Mouse (Mus musculus) gastrocnemius, postnatal 10 days (tissue): ENCODE results near the gene Katna1. TPM values are rescaled to one million over a fixed set of nuclear protein-coding genes. Genes with fewer than 3 reads are reported as not detected.
A peak's percentile ranks its signal among the peaks of the same experiment; 100 is the strongest.

Source experiments
- DNase-seq: peaks from one replicate; pipeline ENCODE4 v3.0.0; 2021; ENCODE audit warnings: mixed read lengths
- total RNA-seq, 2 experiments: library from RNA; stranded (reverse); gene quantifications; 2 replicates each; pipeline ENCODE4 v1.2.3; 2021

Gene Katna1
- total RNA-seq, 2 experiments from 2014 or later, result 12.8 to 15.1 TPM

DNA sequence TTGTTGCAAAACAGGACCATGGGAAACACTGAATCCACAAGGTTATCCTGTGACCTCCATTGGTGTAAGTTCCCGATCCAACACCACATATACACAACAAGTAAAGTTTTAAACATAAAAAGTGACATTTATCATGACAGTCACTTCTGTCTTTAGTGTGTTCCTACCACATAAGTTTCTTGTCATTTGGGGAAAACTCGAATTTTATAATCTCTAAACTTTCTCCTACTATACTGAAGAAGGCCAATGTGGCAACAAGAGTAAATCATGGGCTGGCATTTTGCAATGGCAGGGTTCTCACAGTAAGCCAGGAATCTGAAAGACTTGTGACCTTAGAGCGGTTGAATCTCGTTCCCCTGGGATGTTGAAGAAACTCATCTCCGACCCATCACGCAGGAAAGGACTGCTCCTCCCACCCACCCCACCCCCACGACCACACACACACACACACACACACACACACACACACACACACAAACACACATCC is 54.0 kb downstream of the Katna1 start:
- no peak for DNase-seq

DNA sequence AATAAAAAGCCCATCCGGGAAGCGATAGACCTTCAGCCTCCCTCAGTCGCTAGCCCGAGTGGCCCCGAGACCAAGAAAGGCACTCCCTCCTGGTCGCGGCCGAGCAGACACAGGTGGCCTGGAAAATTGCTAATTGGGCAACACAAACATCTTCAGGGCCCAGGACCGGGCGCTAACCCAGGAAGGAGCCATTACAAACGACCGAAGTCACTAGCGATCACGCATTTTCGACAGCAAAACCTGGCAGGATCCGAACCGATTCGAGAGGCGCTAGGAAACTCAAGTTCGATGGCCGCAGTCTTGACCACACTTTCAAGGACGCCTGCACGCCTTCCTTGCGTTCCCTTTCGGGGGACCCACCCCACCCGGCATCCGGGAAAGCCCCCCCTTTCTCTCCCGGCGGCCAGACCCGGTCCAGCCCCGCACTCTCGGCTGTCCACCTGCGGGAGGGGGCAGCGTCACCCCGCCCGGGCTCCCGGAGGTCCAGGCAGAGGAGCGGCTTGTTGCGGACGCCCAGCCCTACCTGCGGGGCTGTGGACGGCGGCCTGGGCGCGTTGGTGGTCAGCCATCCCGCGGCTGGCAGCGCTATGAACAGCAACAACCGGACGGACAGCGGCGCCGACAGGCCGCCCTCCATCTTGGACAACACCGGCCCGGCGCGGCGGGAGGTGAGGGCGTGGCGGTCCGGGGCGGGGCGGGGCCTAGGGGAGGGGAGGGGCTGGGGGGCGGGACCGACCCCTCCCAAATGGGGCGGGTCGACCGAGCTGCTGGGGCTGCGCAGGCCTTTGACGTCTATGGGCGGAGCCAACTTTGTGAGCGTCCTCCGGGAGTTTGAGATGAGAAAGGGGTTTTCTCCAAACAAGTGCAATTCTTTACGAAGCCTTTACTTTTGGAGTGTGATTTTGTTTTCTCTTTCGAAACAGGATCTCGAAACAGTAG is 54.7 kb downstream of the Katna1 start:
- DNase-seq, result peak; percentile 90

DNA sequence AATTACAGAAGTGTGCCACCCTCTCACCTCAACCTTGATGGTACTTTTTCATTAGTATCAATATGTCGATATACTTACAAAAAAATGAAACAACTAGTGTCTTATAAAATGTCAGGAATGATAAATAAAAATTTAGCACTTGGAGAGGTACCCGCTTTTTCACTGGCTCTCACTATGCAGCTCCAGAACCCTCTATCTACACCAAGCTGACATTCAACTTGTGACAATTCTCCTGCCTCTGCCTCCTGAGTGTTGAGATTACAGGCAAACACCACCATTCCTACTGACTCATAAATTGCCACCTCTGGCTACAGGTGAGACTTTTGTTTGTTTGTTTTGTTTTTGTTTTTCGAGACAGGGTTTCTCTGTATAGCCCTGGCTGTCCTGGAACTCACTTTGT is 55.4 kb downstream of the Katna1 start:
- DNase-seq, result no peak

- no peak for DNase-seq
Measured at GRCm38 (mm10) chr10:7787319-7787718, 61.5 kb downstream of the Katna1 start.

GRCm38 (mm10) chr10:7792254-7792750 is 66.5 kb downstream of the Katna1 start:
- DNase-seq, result no peak

GRCm38 (mm10) chr10:7792751-7793385 is 67.1 kb downstream of the Katna1 start, which contains the start of the genes Ginm1 and Ppil4:
Ginm1 (minus strand) TSS chr10:7792824.
Ppil4 (plus strand) TSS chr10:7792891.
- peak; percentile 93 for DNase-seq

DNA sequence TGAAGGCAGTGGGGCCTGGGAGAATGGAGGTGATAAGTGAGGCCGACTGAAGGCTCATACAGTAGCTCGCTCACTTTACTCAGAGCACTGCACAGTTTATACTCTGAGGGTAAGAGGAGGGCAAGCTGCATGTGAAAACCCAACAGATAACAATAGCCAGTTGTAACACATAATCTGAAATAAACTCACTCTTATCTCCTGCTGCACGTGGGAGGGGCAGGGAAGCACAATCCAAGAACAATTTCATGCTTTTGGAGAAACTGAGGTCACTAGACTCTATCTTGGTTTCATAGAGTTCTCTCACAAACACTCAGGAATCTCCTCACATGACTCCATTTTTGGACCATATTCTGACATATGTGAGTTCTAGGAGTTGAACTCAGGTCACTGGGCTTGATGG is 75.5 kb downstream of the Katna1 start:
- DNase-seq, result no peak

GRCm38 (mm10) chr10:7802519-7803140 is 76.8 kb downstream of the Katna1 start:
- DNase-seq, result no peak

GRCm38 (mm10) chr10:7809937-7810336 is 84.1 kb downstream of the Katna1 start:
- DNase-seq, result no peak

Other genes starting within 250 kb of the Katna1 start
- 1 to 10 TPM; 2.2 to 2.3 TPM for gene Lrp11, start 136.2 kb upstream of the Katna1 start, total RNA-seq
- gene Nup43, start 58.5 kb upstream of the Katna1 start, total RNA-seq, result 10 to 100 TPM in 1 of 2 experiments, 1 to 10 TPM in 1; 8.2 to 11.3 TPM
- gene Pcmt1, start 44.9 kb upstream of the Katna1 start, total RNA-seq, result 100 to 1,000 TPM in 1 of 2 experiments, 10 to 100 TPM in 1; 99.4 to 100 TPM
- gene Lats1, start 44.8 kb upstream of the Katna1 start, total RNA-seq, result 10 to 100 TPM; 16.9 to 21.8 TPM
- 10 to 100 TPM; 81.0 to 85.2 TPM for gene Ginm1, start 66.8 kb downstream of the Katna1 start, total RNA-seq
- gene Ppil4, start 66.9 kb downstream of the Katna1 start, total RNA-seq, result 10 to 100 TPM; 14.5 to 17.6 TPM
- gene Zc3h12d, start 106.5 kb downstream of the Katna1 start, total RNA-seq, result under 1 TPM; 0.05 to 0.09 TPM
- gene Tab2, start 230.2 kb downstream of the Katna1 start, total RNA-seq, result 10 to 100 TPM; 56.4 to 64.1 TPM